Mouse (Mus musculus): ENCODE data around the gene Tmem200c. TPM values are rescaled to one million over a fixed set of nuclear protein-coding genes. Genes with fewer than 3 reads are reported as not detected.

Tmem200c gene
- 0.06 and 0.13 TPM in 2 replicates for polyA plus RNA-seq (2012; rRNA removed)

GRCm38 (mm10) chr17:68826323-68826722 is at the start of gene Tmem200c:
Gene Tmem200c, plus strand, starts transcription at chr17:68826623.

Other genes starting within 250 kb of the Tmem200c start
- gene Epb41l3, start 249.1 kb downstream of the Tmem200c start, polyA plus RNA-seq (2012; rRNA removed), result 0.16 and 0.63 TPM in 2 replicates